Mouse (Mus musculus): Measurements from ENCODE around the gene Tgif2.
"Not testable (repeated sequence)": the region's sequence is repeated elsewhere in the genome, so short reads cannot be mapped to it uniquely, and the experiment has no call there.

Tgif2 gene

GRCm38 (mm10) chr2:156843331-156843730 lies 3.5 kb downstream of the Tgif2 start:
- no peak for DNase-seq (ENCODE audit: low read depth)

- no peak for DNase-seq (ENCODE audit: low read depth)
Observed at GRCm38 (mm10) chr2:156844715-156845114, 4.9 kb downstream of the Tgif2 start.

- DNase-seq (ENCODE audit: low read depth), result peak; percentile 51
Observed at GRCm38 (mm10) chr2:156847653-156848052, 7.8 kb downstream of the Tgif2 start.

GRCm38 (mm10) chr2:156848526-156849182 lies 8.8 kb downstream of the Tgif2 start:
- DNase-seq (ENCODE audit: low read depth), result no peak

GRCm38 (mm10) chr2:156850505-156850904 lies 10.7 kb downstream of the Tgif2 start:
- no peak for DNase-seq (ENCODE audit: low read depth)

- DNase-seq (ENCODE audit: low read depth), result not testable (repeated sequence)
Observed at GRCm38 (mm10) chr2:156853584-156853983, 13.8 kb downstream of the Tgif2 start.

GRCm38 (mm10) chr2:156853999-156854771 lies 14.4 kb downstream of the Tgif2 start:
- peak; percentile 67 for DNase-seq (ENCODE audit: low read depth)

GRCm38 (mm10) chr2:156856311-156856710 lies 16.5 kb downstream of the Tgif2 start:
- no peak for DNase-seq (ENCODE audit: low read depth)

- DNase-seq (ENCODE audit: low read depth), result no peak
Observed at GRCm38 (mm10) chr2:156857385-156857791, 17.6 kb downstream of the Tgif2 start.

- no peak for DNase-seq (ENCODE audit: low read depth)
Observed at GRCm38 (mm10) chr2:156857835-156858234, 18.0 kb downstream of the Tgif2 start, which contains the start of gene 4930518I15Rik. Gene 4930518I15Rik, minus strand, starts transcription at chr2:156857946.

- no peak for DNase-seq (ENCODE audit: low read depth)
Observed at GRCm38 (mm10) chr2:156858671-156859070, 18.9 kb downstream of the Tgif2 start.

GRCm38 (mm10) chr2:156862041-156862717 lies 22.4 kb downstream of the Tgif2 start:
- peak; percentile 67 for DNase-seq (ENCODE audit: low read depth)

GRCm38 (mm10) chr2:156862772-156863486 lies 23.1 kb downstream of the Tgif2 start, which contains the start of gene Rab5if:
Gene Rab5if, plus strand, starts transcription at chr2:156863128.
- DNase-seq (ENCODE audit: low read depth), result peak; percentile 98

GRCm38 (mm10) chr2:156863487-156864160 lies 23.8 kb downstream of the Tgif2 start:
- peak; percentile 82 for DNase-seq (ENCODE audit: low read depth)

GRCm38 (mm10) chr2:156864481-156864880 lies 24.7 kb downstream of the Tgif2 start:
- DNase-seq (ENCODE audit: low read depth), result peak; percentile 71

- peak; percentile 19 for DNase-seq (ENCODE audit: low read depth)
Observed at GRCm38 (mm10) chr2:156868994-156869393, 29.2 kb downstream of the Tgif2 start.

- DNase-seq (ENCODE audit: low read depth), result no peak
Observed at GRCm38 (mm10) chr2:156869554-156869953, 29.7 kb downstream of the Tgif2 start.

- DNase-seq (ENCODE audit: low read depth), result peak; percentile 48
Observed at GRCm38 (mm10) chr2:156870519-156870918, 30.7 kb downstream of the Tgif2 start.

- peak; percentile 84 for DNase-seq (ENCODE audit: low read depth)
Observed at GRCm38 (mm10) chr2:156873629-156874028, 33.8 kb downstream of the Tgif2 start.

GRCm38 (mm10) chr2:156874047-156874759 lies 34.4 kb downstream of the Tgif2 start:
- DNase-seq (ENCODE audit: low read depth), result no peak

Data from NIH3T3 (cell line).